Mouse (Mus musculus) testis, adult 2 months (tissue): ENCODE data around the gene Desi1.

Experiments used
- CTCF ChIP-seq: fragments of 200-500 bp; IDR thresholded peaks from 2 replicates; pipeline ENCODE4 v1.5.1; 2012; ENCODE audit warnings: low read depth, mild to moderate bottlenecking, inconsistent platforms, low read length, moderate library complexity; ENCODE audit not compliant: control insufficient read depth, insufficient read depth, insufficient replicate concordance
- POLR2A ChIP-seq: fragments of 200-500 bp; IDR thresholded peaks from 2 replicates; pipeline ENCODE4 v1.6.1; 2012; ENCODE audit warnings: low read depth, mild to moderate bottlenecking, inconsistent platforms, low read length, moderate library complexity; ENCODE audit not compliant: control insufficient read depth

- TF ChIP-seq POLR2A, result no peak
- no peak for TF ChIP-seq CTCF
Observed at GRCm38 (mm10) chr15:81949076-81949475, 84.6 kb downstream of the Desi1 start.
